Mouse (Mus musculus) common myeloid progenitor, adult 5-6 weeks (primary cell): ENCODE data around the gene Triml1. TPM values are rescaled to one million over a fixed set of nuclear protein-coding genes. Genes with fewer than 3 reads are reported as not detected.

ENCODE experiments used
- ATAC-seq: replicated peaks from 2 replicates; pipeline ENCODE4 v1.8.0; 2016; ENCODE audit warnings: low read depth, mild to moderate bottlenecking, moderate TSS enrichment, inconsistent platforms; ENCODE audit not compliant: poor library complexity, severe bottlenecking
- total RNA-seq: library from RNA; stranded (forward); fragments of 200-1000, 187-1606 nt; gene quantifications from 2 replicates; pipeline ENCODE4 v1.2.3, GENCODE M21; 2017

Gene Triml1
- total RNA-seq: not detected in 2 replicates

- no peak for ATAC-seq
These were observed at the start of gene Triml1 for GRCm38 (mm10) chr8:43141386-43141785. Triml1 (minus strand) TSS chr8:43141486.

- ATAC-seq: no peak
These were observed 41.0 kb upstream of the Triml1 start for GRCm38 (mm10) chr8:43182281-43182680.

GRCm38 (mm10) chr8:43180054-43180690 lies 38.9 kb upstream of the Triml1 start, which contains the start of gene Triml2:
Triml2 (plus strand) TSS chr8:43180541.
- ATAC-seq: no peak

GRCm38 (mm10) chr8:43179189-43179588 lies 37.9 kb upstream of the Triml1 start:
- ATAC-seq: no peak

GRCm38 (mm10) chr8:43178263-43178662 lies 37.0 kb upstream of the Triml1 start:
- no peak for ATAC-seq

GRCm38 (mm10) chr8:43176766-43177486 lies 35.6 kb upstream of the Triml1 start:
- no peak for ATAC-seq

- ATAC-seq: no peak
These were observed 28.0 kb upstream of the Triml1 start for GRCm38 (mm10) chr8:43169249-43169755.

GRCm38 (mm10) chr8:43168083-43168482 lies 26.8 kb upstream of the Triml1 start:
- no peak for ATAC-seq

GRCm38 (mm10) chr8:43164453-43164852 lies 23.2 kb upstream of the Triml1 start:
- no peak for ATAC-seq

GRCm38 (mm10) chr8:43163255-43163654 lies 22.0 kb upstream of the Triml1 start:
- ATAC-seq: peak; percentile 65; the same call in 1 of the 2 replicates

- no peak for ATAC-seq
These were observed 8.0 kb upstream of the Triml1 start for GRCm38 (mm10) chr8:43149307-43149706.

GRCm38 (mm10) chr8:43111205-43111827 lies 30.0 kb downstream of the Triml1 start:
- no peak for ATAC-seq

Other genes starting within 250 kb of the Triml1 start
- not detected in 2 replicates for gene Triml2, start 39.1 kb upstream of the Triml1 start, total RNA-seq
- not detected in 2 replicates for gene Zfp42, start 165.5 kb upstream of the Triml1 start, total RNA-seq